Mouse (Mus musculus) heart, adult 2 months (tissue): ENCODE measurements around the gene Sec24d.

Source experiments
- CTCF ChIP-seq: fragments of 200-600 bp; IDR thresholded peaks from 2 replicates; pipeline ENCODE4 v1.8.1; 2022; ENCODE audit warnings: antibody characterized with exemption, mild to moderate bottlenecking, moderate library complexity
- EP300 ChIP-seq: fragments of 200-500 bp; IDR thresholded peaks from 2 replicates; pipeline ENCODE4 v1.6.1; 2011; ENCODE audit warnings: low read depth, low read length, control low read depth; ENCODE audit not compliant: insufficient read depth

DNA sequence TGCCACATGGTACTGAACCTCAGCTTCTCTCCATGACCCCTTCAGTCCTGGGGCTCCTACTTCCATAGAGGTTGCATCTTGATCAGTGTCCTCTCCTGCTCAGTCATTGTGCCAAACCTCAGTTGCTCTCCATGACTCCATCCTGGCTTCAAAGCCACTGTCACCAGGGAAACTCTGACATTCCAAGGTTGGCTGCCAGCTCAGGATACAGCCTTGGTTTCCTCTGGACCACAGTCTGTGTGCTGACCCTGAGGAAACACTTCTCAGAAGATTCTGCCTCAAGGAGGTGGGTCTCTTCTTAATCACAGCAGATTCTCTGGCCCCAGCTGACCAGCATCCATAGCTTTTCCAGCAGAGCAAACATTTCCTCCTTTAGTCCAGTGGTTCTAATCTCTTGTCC lies 24.4 kb downstream of the Sec24d start:
- TF ChIP-seq CTCF (no peak), EP300 (no peak)
